Mouse (Mus musculus): ENCODE measurements around the gene Klhl29. TPM values are rescaled to one million over a fixed set of nuclear protein-coding genes. Genes with fewer than 3 reads are reported as not detected.
A peak's percentile ranks its signal among the peaks of the same experiment; 100 is the strongest.

The Klhl29 gene
- polyA plus RNA-seq, 1 experiment from 2014 or later: 2.8 TPM

DNA sequence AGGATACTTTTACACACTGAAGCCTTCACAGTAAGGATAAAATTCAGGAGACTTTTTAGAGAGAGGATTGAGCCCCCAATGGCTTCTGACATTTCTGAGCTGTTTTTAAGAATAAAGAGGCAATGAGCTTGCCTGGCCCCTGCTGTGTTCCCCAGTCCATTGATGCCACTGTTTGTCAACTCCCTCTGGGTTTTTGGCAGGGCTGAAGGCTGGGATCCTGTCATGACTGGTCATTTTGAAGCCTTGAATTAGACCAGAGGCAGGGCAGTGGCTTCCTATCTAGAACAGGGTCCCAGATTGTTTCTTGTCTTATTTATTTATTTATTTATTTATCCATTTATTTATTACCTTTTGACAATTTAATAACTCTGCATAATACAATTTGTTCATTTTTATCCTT is 6.2 kb upstream of the Klhl29 start:
- Histone ChIP-seq H3K4me1 (replicated peaks) (peaks cover 7% of the 10 kb centered on the region; the same call in 1 of the 2 replicates), H3K4me2 (no peak overlapping the region), H3K27me3 (peaks cover 12% of the 10 kb centered on the region), H3K36me3 (no peaks in the 10 kb centered on the region), H3K9me3 (no peaks in the 10 kb centered on the region), H3K27ac (replicated peaks) (no peak overlapping the region), H3K4me3 (no peak overlapping the region), H3K9ac (no peak overlapping the region)
- no peak for ATAC-seq (ENCODE audit: low read depth)

DNA sequence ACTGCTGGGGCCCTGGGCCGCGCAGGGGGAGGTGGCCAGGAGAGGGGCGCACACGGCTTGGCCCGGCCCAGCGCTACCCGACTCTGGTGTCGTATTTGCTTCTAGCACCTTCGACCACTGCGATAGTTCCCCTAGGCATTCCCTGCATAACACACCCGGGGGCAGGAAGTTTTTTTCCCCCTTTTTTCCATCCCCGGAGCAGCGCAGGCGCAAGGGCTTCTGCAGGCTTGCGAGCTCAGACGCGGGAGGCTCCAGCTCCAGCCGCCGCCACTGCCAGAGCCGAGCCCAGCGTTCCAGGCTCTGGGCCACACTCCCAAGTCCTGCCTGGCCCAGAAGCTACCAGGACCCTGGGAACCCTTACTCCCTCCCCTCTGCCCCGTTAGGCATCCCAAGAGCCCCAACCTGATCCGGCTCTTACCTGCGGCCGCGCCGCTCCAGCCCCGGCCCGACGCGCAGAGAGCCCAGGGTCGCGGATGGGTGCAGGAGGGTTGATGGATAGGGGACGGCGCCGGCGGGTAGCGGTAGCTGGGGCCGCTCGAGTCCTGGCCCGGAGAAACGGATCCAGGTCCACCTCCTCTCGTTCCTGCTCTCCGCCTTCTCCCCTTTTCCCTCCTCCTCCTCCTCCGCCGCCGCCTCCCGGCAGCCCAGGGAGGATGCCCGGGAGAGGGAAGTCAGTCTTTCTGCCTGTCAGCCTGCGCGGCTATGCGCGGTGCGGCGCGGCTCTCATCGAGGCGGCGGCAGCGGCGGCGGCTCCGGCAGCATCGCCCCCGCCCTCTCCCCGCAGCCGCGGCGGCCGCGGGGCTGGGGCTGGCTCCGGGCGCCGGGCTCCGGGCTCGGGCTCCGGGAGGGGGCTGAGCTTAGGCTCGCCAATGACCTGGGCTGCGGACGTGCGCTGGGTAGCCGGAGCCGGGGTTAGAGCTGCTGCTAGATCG is 532 bp downstream of the Klhl29 start:
- Histone ChIP-seq H3K4me2 (peak overlapping the region; percentile 96), H3K27me3 (peaks cover 22% of the 10 kb centered on the region), H3K4me1 (replicated peaks) (peaks cover 28% of the 10 kb centered on the region), H3K27ac (replicated peaks) (peak overlapping the region; percentile 92), H3K9me3 (no peaks in the 10 kb centered on the region), H3K36me3 (no peaks in the 10 kb centered on the region), H3K4me3 (peak overlapping the region; percentile 79), H3K9ac (peak overlapping the region; percentile 92)
- peak; percentile 75 for ATAC-seq (ENCODE audit: low read depth)
- WGBS: under 1% methylated on average over 77 of the region's 84 CpGs

DNA sequence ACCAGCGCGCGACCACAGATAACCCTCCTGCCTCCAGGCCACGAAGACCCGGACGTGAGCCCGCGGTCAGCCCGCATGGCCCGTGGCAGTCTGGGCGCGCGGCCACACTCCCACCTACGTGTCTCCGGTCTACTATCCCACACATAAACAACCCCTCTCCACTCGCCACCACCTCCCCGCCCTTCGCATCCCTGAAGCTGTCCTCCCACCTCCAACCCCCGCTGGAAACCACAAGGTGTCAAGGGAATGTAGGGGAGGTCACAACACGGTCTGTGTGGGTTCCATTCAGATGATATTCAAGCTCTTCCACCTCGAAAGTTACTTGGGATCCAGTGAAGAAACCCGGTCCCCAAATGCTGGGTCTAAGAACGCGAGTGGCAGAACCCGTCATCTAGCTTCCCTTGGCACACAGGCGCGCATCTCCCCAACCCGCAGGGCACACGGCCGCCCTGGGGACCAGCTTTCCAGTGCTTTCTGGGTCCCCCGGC is 1.2 kb downstream of the Klhl29 start:
- Histone ChIP-seq H3K36me3 (no peaks in the 10 kb centered on the region), H3K4me2 (peak overlapping the region; percentile 96), H3K27me3 (peaks cover 22% of the 10 kb centered on the region), H3K9ac (peak overlapping the region; percentile 92), H3K27ac (replicated peaks) (peak overlapping the region; percentile 92), H3K4me3 (peak overlapping the region; percentile 79), H3K9me3 (no peaks in the 10 kb centered on the region), H3K4me1 (replicated peaks) (peaks cover 28% of the 10 kb centered on the region)
- ATAC-seq (ENCODE audit: low read depth): peak; percentile 28; the same call in 1 of the 2 replicates
- WGBS: under 1% methylated on average over 28 of the region's 31 CpGs

DNA sequence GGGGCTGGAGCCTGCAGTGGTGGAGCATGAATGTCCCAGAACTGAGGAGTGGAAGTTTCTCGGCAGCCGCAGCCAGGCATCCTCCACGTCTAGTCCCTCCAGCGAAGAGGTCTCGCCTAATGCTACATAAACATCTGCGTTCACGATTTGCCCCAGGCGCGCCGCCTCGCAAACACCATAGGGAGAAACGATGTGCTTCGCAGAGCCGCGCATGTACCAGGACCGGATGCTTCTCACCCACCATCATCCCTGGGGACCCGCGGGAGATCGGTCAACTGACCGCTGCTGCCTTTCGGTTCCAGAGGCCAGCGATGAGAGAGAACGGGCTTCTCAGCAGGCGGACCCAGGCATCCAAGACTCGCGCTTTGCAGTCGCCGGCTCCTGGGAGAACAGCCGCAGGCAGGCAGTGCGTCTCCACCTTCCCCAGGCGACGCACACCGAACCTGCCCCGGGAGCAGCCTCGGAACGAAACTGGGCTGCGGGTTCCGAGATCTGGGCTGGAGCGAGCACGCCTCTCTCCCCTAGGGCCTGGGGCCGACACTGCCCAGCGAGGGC is 1.8 kb downstream of the Klhl29 start:
- Histone ChIP-seq H3K27ac (replicated peaks) (peak overlapping the region; percentile 92), H3K36me3 (no peaks in the 10 kb centered on the region), H3K9me3 (no peaks in the 10 kb centered on the region), H3K27me3 (peaks cover 22% of the 10 kb centered on the region), H3K4me1 (replicated peaks) (peaks cover 28% of the 10 kb centered on the region), H3K4me2 (peak overlapping the region; percentile 96), H3K4me3 (peak overlapping the region; percentile 79), H3K9ac (peak overlapping the region; percentile 92)
- ATAC-seq (ENCODE audit: low read depth): no peak; the same call in 1 of the 2 replicates
- WGBS: 0% methylated on average over 40 of the region's 42 CpGs

DNA sequence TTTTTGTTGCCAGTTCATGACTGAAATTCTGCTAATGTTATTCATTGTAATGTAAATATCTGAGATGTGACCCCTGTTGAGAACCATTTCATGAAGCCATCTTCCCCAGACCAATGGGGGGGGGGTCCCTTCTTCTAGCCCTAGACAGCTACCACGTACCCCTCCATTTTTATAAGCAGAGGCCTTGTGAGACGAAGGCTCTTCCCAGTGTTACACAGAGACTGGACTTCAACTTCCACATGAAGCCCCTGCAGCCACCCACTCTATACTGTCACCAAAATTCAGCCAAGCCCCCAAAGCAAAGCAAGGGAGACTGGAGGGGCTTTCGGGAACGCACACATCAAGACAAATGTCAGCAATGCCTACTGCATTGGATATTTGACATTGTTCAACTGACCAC is 6.1 kb downstream of the Klhl29 start:
- Histone ChIP-seq H3K4me2 (no peak overlapping the region), H3K4me3 (no peak overlapping the region), H3K9ac (no peak overlapping the region), H3K4me1 (replicated peaks) (peaks cover 25% of the 10 kb centered on the region), H3K36me3 (no peaks in the 10 kb centered on the region), H3K9me3 (no peaks in the 10 kb centered on the region), H3K27me3 (0 out of 2 replicates have a peak, but pooled peaks cover 4% of the 10 kb centered on the region), H3K27ac (replicated peaks) (no peak overlapping the region)
- ATAC-seq (ENCODE audit: low read depth): no peak
- 90% methylated on average over 4 of the region's 4 CpGs for WGBS

DNA sequence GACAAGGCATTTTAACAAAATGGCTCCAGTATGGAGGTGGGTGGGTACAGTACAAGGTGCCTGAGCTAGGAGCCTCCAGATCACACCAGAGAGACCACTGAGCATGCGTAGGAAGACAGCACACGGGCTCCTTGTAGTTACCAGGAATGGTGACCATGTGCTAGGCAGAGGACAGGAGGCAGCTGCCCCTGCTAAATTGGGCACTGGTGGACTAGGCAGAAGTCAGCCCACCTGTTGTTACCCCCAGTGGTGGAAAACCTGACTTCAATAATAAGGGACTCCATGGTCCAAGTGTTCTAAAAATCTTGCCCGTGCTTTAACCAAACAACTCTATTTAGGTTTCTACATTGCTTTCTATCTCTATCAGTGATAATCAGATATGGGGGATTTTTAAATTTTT is 10.6 kb downstream of the Klhl29 start:
- WGBS: 93% methylated on average over 3 of the region's 3 CpGs
- no peaks in the 10 kb centered on the region for H3K27me3 ChIP-seq
- peaks cover 11% of the 10 kb centered on the region; the same call in 1 of the 2 replicates for H3K4me1 ChIP-seq (replicated peaks)
- H3K9me3 ChIP-seq: no peaks in the 10 kb centered on the region
- ATAC-seq (ENCODE audit: low read depth): no peak
- H3K4me3 ChIP-seq: no peak overlapping the region
- no peak overlapping the region for H3K9ac ChIP-seq
- no peak overlapping the region for H3K4me2 ChIP-seq
- no peak overlapping the region for H3K27ac ChIP-seq (replicated peaks)
- no peaks in the 10 kb centered on the region for H3K36me3 ChIP-seq

DNA sequence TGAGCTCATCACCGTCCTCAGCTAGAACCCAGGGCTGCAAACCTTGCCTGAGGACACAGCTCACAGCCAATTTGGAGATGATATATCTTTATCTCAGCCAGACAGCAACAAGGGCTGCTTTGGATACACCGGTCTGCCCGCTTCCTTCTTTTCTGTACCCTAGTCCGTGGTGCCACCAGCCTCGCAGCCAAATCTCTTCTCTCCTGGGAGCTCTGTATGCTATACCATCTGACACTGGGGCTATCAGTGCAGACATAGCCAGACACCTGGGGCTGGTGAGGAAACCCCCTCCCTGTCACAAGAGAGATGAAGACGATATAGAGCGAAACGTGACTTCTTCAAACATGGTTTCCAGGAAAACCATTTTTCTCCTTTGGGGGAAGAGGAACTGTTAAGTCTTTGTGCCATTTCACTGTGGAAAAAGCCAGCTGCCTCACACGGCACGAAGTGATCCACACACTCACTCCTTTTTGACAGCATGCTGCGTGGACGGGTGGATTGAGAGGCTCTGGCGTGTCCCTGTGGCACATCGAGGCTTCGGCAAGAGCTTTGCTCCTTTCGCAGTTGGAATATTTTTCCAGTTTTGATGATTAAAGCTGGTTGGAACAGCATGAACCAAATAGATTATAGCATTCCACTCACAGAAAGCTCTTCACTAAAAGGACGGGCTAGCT is 11.4 kb downstream of the Klhl29 start:
- Histone ChIP-seq H3K4me3 (no peak overlapping the region), H3K4me2 (no peak overlapping the region), H3K9ac (no peak overlapping the region), H3K4me1 (replicated peaks) (peaks cover 17% of the 10 kb centered on the region), H3K9me3 (no peaks in the 10 kb centered on the region), H3K36me3 (no peaks in the 10 kb centered on the region), H3K27ac (replicated peaks) (no peak overlapping the region), H3K27me3 (no peaks in the 10 kb centered on the region)
- ATAC-seq (ENCODE audit: low read depth): no peak
- 77% methylated on average over 17 of the region's 17 CpGs for WGBS

DNA sequence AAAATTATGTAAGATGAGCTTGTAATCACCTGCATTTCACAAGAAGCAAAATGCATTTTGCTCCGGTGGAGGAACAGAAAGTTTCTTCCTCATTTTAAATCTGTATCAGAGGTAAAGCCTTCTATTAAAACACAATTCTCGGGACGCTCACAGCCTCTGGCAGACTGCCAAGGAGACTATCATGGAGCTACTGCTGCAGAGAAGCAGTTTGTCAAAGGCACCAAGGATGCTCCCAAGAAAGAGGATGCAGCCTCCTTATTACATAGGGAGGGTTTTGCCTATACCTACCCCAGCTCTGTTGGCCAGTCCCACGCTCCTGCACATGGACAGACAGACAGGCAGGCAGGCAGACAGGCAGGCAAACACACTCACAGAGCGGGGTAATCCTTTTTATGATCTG is 16.4 kb downstream of the Klhl29 start:
- Histone ChIP-seq H3K27me3 (no peaks in the 10 kb centered on the region), H3K27ac (replicated peaks) (peak overlapping the region; percentile 74), H3K9ac (no peak overlapping the region), H3K4me3 (no peak overlapping the region), H3K36me3 (no peaks in the 10 kb centered on the region), H3K9me3 (no peaks in the 10 kb centered on the region), H3K4me1 (replicated peaks) (peaks cover 26% of the 10 kb centered on the region), H3K4me2 (no peak overlapping the region; the same call in 1 of the 2 replicates)
- ATAC-seq (ENCODE audit: low read depth): no peak
- 29% methylated on average over 5 of the region's 5 CpGs for WGBS

DNA sequence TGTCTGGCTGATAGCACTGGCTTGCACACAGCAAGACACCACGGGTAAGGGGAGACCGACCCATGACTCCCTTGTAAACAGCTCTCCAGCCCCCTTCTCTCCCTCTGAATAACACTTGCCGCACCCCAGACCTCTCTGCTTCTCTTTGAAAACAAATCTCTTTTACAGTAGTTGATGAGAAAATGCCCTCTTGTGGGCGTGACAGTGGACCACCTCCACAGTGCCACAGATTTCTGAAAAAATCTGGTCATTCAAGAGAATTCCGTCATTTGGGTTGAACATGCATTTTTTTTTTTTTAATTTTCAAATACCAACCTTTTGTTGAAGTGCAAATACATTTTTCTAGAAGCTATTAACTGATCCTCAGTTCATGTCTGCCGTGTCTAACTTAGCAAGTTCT is 17.0 kb downstream of the Klhl29 start:
- Histone ChIP-seq H3K36me3 (no peaks in the 10 kb centered on the region), H3K27ac (replicated peaks) (no peak overlapping the region), H3K4me1 (replicated peaks) (peaks cover 22% of the 10 kb centered on the region), H3K4me2 (no peak overlapping the region), H3K4me3 (no peak overlapping the region), H3K9ac (no peak overlapping the region), H3K9me3 (no peaks in the 10 kb centered on the region), H3K27me3 (no peaks in the 10 kb centered on the region)
- no peak for ATAC-seq (ENCODE audit: low read depth)
- 40% methylated on average over 6 of the region's 6 CpGs for WGBS

DNA sequence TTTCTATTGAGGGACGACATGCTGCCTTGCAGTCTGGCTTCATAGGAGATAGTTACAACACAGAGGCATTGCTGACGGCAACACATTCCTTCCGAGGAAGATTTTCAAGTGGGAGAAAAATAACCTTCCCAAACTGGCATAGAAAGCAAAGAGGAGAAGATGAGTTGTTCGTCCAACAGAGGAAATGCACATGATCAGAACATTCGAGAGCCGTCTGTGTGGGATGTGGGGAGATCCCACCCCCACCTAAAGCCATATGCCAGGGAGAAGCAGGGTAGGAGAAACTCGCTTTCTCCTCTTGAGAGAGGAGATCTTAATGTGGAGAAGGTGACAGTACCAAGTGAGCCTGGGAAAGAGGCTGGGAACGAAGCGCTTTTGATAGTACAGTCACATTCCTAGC is 22.1 kb downstream of the Klhl29 start:
- WGBS: 92% methylated on average over 9 of the region's 9 CpGs
- H3K4me2 ChIP-seq: no peak overlapping the region

DNA sequence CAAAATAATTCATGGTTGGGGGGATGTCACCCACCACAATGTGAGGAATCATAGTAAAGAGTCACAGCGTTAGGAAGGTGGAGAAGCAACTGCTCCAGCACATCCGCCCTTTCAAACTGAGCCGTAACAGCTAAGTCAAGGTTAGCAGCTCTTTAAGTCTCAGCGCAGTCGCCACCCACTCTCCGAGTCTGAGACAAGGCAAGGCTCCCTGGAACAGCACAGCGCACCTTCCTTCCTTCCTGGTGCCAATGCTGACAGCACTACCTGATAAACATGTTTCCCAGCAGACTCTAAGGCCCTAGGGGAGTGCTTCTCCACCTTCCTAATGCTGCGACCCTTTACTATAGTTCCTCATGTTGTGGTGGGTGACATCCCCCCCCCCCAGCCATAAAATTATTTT is 22.7 kb downstream of the Klhl29 start:
- no peak overlapping the region for H3K9ac ChIP-seq
- peaks cover 7% of the 10 kb centered on the region for H3K4me1 ChIP-seq (replicated peaks)
- ATAC-seq (ENCODE audit: low read depth): no peak
- H3K4me3 ChIP-seq: no peak overlapping the region
- H3K27me3 ChIP-seq: no peaks in the 10 kb centered on the region
- WGBS: 90% methylated on average over 8 of the region's 8 CpGs
- H3K9me3 ChIP-seq: no peaks in the 10 kb centered on the region
- no peak overlapping the region for H3K27ac ChIP-seq (replicated peaks)
- H3K36me3 ChIP-seq: no peaks in the 10 kb centered on the region
- no peak overlapping the region for H3K4me2 ChIP-seq

More for the DNA sequence above, 22.1 kb downstream of the Klhl29 start:
- ATAC-seq (ENCODE audit: low read depth): no peak
- H3K4me1 ChIP-seq (replicated peaks): peaks cover 8% of the 10 kb centered on the region
- H3K4me3 ChIP-seq: no peak overlapping the region
- H3K36me3 ChIP-seq: no peaks in the 10 kb centered on the region
- H3K9me3 ChIP-seq: no peaks in the 10 kb centered on the region
- no peak overlapping the region for H3K27ac ChIP-seq (replicated peaks)
- H3K9ac ChIP-seq: no peak overlapping the region
- H3K27me3 ChIP-seq: no peaks in the 10 kb centered on the region
